Mouse (Mus musculus) bone marrow, adult 2 months (tissue): ENCODE data around the gene Hdgfl2.

Experiments
- CTCF ChIP-seq: fragments of 200-500 bp; IDR thresholded peaks from 2 replicates; pipeline ENCODE4 v1.5.1; 2011; ENCODE audit warnings: low read length, control low read depth; ENCODE audit not compliant: control insufficient read depth, insufficient read depth
- POLR2A ChIP-seq: fragments of 200-500 bp; IDR thresholded peaks from 2 replicates; pipeline ENCODE4 v1.6.1; 2011; ENCODE audit warnings: low read depth, mild to moderate bottlenecking, control low read depth, low read length, borderline replicate concordance; ENCODE audit not compliant: control insufficient read depth

GRCm38 (mm10) chr17:56032127-56032733 is 47.2 kb upstream of the Hdgfl2 start:
- TF ChIP-seq POLR2A (no peak), CTCF (no peak)
